Mouse (Mus musculus): ENCODE data around the gene Mrc2.

Gene Mrc2

DNA sequence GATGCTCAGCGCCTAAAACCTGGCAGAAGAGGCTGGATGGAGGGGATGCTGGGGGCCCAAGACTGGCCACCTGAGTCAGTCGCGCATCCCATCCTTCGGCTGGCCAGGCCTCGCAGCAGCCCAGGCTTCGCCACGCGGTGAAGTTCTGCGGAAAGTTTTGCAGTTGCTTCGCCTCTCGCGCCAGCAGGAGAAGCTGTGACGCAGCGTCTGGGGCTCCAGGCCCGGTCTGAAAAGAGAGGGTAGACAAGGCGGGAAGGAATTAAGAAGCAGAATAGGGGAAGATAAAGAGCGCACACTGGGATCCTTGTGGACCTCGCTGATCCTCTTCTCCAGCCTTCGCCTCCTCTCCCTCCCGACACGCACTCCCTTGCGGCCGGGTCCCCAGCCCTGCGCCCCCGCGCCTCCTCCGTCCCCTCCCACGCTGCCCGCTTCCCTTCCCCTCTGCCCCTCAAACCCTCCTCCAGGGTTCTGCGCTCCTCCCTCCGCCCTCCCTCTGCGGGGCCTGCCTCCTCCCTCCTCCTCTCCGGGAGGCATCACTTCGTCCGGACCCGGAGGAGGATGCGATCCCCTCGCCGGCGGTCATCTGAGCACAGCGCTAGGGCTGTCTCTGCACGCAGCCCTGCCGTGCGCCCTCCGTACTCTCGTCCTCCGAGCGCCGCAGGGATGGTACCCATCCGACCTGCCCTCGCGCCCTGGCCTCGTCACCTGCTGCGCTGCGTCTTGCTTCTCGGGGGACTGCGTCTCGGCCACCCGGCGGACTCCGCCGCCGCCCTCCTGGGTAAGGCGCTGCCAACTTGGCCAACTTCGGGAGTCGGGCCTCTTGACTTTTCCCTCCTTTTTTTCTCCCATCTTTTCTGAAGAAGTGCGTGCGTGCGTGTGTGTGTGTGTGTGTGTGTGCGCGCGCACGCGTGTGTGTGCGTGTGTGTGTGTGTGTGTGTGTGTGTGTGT, at the start of gene Mrc2:
Gene Mrc2 (plus strand): TSS at position 520 of the 948 bp plus-strand sequence.
- no peak for DNase-seq (ENCODE audit: low read depth)

DNA sequence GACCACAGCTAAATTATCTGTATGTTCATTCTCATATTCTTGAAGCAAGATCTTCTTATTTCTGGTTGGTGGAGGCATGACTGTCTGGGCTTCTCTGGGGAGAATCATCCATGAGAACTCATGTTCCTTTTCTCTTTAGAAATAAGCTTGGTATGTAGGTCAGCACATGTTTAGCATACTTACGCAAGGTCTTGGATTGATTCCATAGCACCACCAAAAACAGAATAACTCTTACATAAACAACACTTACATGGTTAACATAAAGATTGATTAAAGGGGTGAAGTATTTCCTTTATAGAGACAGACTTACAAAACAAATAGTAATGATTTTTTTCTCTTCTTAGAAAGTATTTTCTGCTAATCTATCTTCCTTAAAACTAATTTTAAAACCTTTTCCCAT, 46.1 kb upstream of the Mrc2 start:
- DNase-seq (ENCODE audit: low read depth): no peak

GRCm38 (mm10) chr11:105246785-105247184, 45.7 kb upstream of the Mrc2 start:
- no peak for DNase-seq (ENCODE audit: low read depth)

- DNase-seq (ENCODE audit: low read depth): no peak
Observed at GRCm38 (mm10) chr11:105247321-105247720, 45.1 kb upstream of the Mrc2 start.

DNA sequence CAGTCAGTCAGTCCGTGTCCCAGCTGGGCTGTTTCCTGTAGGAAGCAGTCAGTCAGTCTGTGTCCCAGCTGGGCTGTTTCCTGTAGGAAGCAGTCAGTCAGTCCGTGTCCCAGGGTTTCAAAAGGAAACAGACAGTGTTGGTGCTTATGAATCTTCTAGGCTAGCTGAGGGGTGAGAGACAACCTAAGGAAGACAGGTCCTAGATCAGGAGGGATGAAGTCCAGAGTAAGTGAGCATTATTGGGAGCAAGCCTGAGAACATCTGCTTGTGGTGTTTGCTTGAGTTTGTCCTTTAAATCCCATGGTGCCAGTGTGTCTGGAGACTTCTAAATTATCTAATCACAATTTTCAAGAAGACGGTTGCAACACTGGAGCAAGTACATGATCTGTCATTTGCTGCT, 32.7 kb upstream of the Mrc2 start:
- DNase-seq (ENCODE audit: low read depth): no peak

- DNase-seq (ENCODE audit: low read depth): no peak
Observed at GRCm38 (mm10) chr11:105261116-105261515, 31.3 kb upstream of the Mrc2 start.

GRCm38 (mm10) chr11:105261601-105262351, 30.7 kb upstream of the Mrc2 start:
- no peak for DNase-seq (ENCODE audit: low read depth)

DNA sequence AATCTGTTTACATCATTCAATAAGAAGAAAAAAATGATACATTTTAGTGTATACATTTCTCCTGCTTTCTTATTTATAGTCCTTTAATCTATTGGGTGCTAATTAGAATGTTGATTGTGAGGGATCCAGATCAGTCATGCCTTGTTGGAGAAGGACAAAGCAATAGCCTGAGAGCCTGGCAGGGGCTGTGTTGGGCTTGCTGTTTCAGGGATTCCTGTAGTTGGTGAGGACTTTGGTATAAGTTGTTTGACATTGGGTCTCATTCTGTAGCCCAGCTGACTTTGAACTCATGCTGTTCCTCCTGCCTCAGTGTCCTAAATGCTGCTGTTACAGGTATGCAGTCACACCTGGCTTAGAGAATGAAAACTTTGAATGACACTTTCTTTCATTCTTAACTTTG, 27.9 kb upstream of the Mrc2 start:
- DNase-seq (ENCODE audit: low read depth): no peak

DNA sequence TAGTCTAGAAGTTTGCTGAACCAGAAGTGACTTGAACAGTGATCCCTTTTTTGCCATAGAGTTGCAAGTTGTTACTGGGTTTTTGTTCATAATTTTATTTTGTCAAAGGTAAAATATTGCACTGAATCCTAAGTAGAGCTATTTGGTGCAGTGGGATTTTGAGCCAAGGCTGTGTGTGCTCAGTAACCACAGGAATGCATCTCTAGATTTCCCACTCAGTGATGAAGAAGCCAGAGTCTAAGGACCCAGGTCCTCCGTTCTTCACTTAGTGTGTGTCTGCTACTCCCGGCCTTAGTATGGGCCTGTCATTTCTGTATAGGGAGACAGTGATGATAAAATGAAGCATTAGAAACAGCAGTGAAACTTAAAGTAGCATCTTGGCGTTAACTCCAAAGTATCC, 27.5 kb upstream of the Mrc2 start:
- no peak for DNase-seq (ENCODE audit: low read depth)

GRCm38 (mm10) chr11:105270155-105270554, 22.3 kb upstream of the Mrc2 start:
- peak; percentile 66 for DNase-seq (ENCODE audit: low read depth)

GRCm38 (mm10) chr11:105280456-105280855, 12.0 kb upstream of the Mrc2 start:
- DNase-seq (ENCODE audit: low read depth): no peak

- DNase-seq (ENCODE audit: low read depth): no peak
Observed at GRCm38 (mm10) chr11:105281291-105281690, 11.2 kb upstream of the Mrc2 start.

DNA sequence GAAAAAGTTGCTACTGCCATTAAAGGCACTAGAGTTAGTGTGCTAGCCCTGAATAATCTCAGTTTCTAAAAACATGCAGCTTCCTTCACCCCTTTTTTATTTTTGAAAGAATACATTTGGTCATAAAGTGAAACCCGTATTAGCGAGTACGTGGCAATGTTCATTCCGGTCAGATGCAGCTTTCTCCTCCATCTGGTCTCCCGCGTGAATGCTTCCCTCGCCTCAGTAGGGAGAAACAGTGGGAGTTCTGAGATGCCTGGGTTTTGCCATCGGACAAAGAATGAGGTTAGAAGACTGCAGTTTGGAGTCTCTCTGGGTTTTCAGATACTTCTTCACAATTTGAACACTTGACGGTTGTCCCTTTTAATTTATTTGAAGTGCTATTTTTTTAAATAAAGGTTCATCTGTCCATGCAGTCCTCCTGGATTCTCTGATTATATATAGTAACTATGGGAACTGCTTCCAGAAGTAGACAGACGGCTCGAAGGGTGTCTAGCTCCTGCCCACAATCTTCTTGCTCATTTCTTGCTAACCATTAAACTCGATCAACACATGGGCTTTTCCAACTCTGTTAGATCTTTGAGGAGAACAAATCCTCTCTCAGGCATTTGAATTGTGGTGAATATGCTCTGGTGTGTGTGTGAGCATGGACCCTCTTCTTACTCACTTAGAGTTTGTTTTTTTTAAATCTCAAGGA, 10.5 kb upstream of the Mrc2 start:
- DNase-seq (ENCODE audit: low read depth): no peak

- DNase-seq (ENCODE audit: low read depth): no peak
Observed at GRCm38 (mm10) chr11:105282460-105282859, 10.0 kb upstream of the Mrc2 start.

DNA sequence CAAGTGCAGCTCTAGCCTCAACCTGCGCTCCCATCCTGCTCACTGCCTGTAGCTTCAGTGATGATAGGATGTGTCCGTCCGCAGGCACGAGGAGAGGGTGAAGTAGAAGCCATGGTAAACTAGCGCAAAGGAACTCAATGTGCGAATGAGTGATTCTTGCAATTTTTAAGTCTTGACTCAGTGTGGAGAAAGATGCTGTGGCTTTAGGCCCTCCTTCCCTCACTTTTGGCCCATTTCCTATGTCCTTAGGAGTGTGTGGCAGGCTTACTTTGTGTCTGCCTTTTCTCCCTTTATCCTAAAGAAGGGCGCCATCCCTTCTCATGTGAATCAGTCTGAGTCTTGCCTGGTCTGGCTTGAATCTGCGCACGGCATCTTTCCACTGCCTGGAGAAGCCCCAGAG, 9.4 kb upstream of the Mrc2 start:
- no peak for DNase-seq (ENCODE audit: low read depth)

DNA sequence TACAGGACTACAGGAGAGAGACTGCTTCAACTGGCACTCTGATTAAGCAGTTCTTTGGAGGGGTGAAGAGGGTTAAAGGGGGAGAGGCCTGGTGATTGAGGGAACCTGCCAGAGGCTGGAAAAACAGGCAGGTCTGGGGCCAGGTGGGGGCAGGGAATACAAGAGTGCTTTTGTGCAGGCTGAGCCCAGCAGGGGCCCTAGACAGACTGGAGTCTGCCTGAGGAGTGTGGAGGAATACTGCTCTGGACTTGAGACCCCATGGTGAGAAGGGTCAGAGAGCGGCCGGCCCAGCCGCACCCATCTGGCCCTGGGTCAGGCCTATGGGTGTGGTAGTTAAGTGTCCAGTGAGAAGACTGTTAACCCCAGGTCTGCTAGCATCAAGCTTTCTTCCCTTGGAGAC, 6.7 kb upstream of the Mrc2 start:
- no peak for DNase-seq (ENCODE audit: low read depth)

DNA sequence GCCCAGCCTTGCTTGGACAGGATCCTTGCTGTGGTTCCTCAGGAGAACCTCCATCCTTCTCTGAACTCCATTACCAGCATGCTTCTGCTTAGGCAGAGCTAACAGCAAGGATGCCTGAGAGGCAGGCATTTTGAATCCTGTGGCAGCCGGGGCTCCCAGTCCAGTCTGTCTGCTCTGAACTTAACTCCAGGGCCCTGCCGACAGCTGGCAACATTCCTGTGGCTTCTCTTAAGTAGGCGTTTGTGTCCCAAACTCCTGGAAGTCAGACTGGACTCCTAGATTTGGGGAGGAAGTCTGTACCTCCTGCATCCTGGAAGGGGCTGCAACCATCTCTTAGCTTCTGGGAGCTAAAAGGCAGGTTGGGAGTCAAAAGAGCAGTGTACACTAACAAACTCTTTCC, 3.0 kb upstream of the Mrc2 start:
- DNase-seq (ENCODE audit: low read depth): no peak

- no peak for DNase-seq (ENCODE audit: low read depth)
Observed at GRCm38 (mm10) chr11:105291681-105292123, 741 bp upstream of the Mrc2 start.

DNA sequence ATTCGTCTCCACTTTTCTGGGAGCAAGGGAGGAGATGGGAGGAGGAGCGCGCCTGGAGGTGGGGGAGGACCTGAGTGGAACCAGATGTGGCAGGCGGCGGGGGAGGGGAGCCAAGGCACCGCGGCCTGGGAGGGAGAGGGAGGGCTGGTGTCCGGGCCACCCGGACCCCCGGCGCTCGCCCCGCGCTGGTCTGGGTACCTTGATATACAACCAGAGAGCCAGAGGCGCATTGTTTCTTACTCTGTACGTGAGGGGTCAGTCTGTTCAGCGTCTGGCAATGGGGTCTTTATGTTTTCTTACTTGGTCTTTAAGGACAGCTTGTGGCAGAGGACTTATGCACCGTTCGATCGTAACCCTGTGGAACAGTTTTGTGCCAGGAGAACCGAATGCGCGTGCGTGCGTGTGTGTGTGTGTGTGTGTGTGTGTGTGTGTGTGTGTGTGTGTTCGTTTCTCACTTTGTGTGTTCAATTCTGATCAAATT, 698 bp downstream of the Mrc2 start:
- DNase-seq (ENCODE audit: low read depth): no peak

DNA sequence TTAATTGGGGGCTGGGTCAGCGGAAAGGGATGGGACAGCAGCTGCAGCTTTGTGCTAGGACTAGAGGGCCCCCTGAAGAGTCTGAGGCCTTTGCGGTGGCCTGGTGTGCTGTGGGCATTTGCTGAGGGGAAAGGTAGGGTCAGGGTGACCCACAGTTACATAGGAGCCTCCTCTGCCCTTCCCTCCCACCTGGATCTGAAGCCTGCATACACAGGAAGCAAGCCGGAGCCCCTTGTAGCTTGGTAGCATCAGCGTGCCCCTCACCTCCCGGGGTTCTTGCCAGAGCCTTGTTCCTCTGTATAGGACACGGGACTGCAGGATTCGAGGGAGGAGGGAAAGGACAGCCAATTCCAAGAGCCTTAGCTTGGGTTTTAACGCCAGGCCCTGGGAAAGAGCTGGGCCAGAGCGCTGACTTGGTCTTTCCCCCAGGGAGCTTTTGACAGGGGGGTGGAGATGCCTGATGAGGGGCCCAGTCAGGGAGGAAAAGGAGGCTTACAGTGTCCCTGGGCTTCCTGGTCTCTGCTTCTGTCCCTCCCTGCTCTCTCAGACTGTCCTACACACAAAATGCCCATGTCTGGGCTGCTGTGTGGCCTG, 1.6 kb downstream of the Mrc2 start:
- DNase-seq (ENCODE audit: low read depth): no peak

- DNase-seq (ENCODE audit: low read depth): no peak
Observed at GRCm38 (mm10) chr11:105296084-105296483, 3.6 kb downstream of the Mrc2 start.

GRCm38 (mm10) chr11:105310197-105310596, 17.8 kb downstream of the Mrc2 start:
- DNase-seq (ENCODE audit: low read depth): no peak

Measured in induced T-regulatory cell, adult 2 months (primary cell).